Mouse (Mus musculus) limb, embryonic 13.5 days (tissue): ENCODE results near the gene Manbal. TPM values are rescaled to one million over a fixed set of nuclear protein-coding genes. Genes with fewer than 3 reads are reported as not detected.

Experiments
- polyA plus RNA-seq: library from polyadenylated mRNA; unstranded; fragments of >200 nt; fragmentation: Nextera tagmentation; extraction: Ambion mirVana; gene quantifications from 2 replicates; pipeline ENCODE4 v1.2.1, GENCODE M21; 2015

The Manbal gene
- polyA plus RNA-seq, 1 experiment from 2014 or later, result 93.8 TPM

Other genes starting within 250 kb of the Manbal start
- gene Samhd1, start 232.3 kb upstream of the Manbal start, polyA plus RNA-seq, result 23.6 and 26.6 TPM in 2 replicates
- gene Rbl1, start 163.1 kb upstream of the Manbal start, polyA plus RNA-seq, result 21.2 and 21.3 TPM in 2 replicates
- gene Rpn2, start 88.6 kb upstream of the Manbal start, polyA plus RNA-seq, result 307 and 325 TPM in 2 replicates
- 0.83 and 0.85 TPM in 2 replicates for gene Mroh8, start 88.0 kb upstream of the Manbal start, polyA plus RNA-seq
- gene Ghrh, start 20.1 kb upstream of the Manbal start, polyA plus RNA-seq, result 0.57 TPM in 1 of 2 replicates, not detected in the other
- 20.8 and 22.4 TPM in 2 replicates for gene Src, start 50.9 kb downstream of the Manbal start, polyA plus RNA-seq
- 993 and 1,087 TPM in 2 replicates for gene Nnat, start 192.5 kb downstream of the Manbal start, polyA plus RNA-seq
- 71.0 and 71.6 TPM in 2 replicates for gene Blcap, start 203.7 kb downstream of the Manbal start, polyA plus RNA-seq